Mouse (Mus musculus): ENCODE results near the gene B3gat2.
A peak's percentile ranks its signal among the peaks of the same experiment; 100 is the strongest.

DNA sequence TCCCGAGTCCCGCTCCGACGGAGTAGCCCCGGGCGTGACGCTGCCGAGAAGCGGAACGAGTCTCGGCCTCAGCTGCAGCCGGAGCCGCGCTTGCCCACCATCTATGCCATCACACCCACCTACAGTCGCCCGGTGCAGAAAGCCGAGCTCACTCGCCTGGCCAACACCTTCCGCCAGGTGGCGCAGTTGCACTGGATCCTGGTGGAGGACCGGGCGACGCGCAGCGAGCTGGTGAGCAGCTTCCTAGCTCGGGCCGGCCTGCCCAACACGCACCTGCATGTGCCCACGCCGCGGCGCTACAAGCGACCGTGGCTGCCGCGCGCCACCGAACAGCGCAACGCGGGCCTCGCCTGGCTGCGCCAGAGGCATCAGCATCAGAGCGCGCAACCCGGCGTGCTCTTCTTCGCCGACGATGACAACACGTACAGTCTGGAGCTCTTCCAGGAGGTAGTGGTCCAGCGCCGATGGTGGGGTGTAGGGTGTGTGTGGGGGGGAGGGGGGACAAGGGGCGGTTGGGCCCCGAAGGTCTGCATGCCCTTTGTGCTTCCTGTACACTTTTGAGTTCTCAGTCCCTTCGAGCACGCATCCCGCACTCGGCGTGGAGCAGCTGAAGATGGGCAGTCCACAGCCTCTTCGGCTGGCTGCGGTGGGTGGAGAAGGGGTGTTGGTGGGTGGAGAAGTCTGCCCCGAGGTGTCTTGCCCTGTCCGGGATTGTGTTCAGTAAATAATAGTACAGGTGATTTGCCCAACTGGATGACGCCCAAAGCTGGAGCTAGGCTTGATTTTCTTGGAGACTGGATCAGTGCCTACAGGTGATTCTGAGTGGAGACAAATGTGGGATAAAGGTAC lies 1.5 kb downstream of the B3gat2 start:
- no peak for TF ChIP-seq HCFC1 (IDR thresholded peaks at IDR 0.05; ENCODE audit: borderline replicate concordance, insufficient read depth, low read length)
- 0 out of 2 replicates have a peak, but pooled peaks have one; percentile 47 for TF ChIP-seq ZC3H11A (IDR thresholded peaks at IDR 0.05; ENCODE audit: borderline replicate concordance, low read depth, low read length)
- TF ChIP-seq ZNF384 (IDR thresholded peaks at IDR 0.05; ENCODE audit: low read depth, low read length), result no peak
